Mouse (Mus musculus): Measurements from ENCODE around the gene Anxa9.
"Not testable (repeated sequence)": the region's sequence is repeated elsewhere in the genome, so short reads cannot be mapped to it uniquely, and the experiment has no call there.

Anxa9 gene

GRCm38 (mm10) chr3:95307100-95307499 is at the start of gene Anxa9:
Gene Anxa9, minus strand, starts transcription at chr3:95307176.
- DNase-seq (ENCODE audit: low spot score) = peak; percentile 69

GRCm38 (mm10) chr3:95355911-95356544 is 49.1 kb upstream of the Anxa9 start:
- not testable (repeated sequence) for DNase-seq (ENCODE audit: low spot score)

- no peak for DNase-seq (ENCODE audit: low spot score)
Measured at GRCm38 (mm10) chr3:95349491-95349890, 42.5 kb upstream of the Anxa9 start.

GRCm38 (mm10) chr3:95348343-95348742 is 41.4 kb upstream of the Anxa9 start:
- not testable (repeated sequence) for DNase-seq (ENCODE audit: low spot score)

- DNase-seq (ENCODE audit: low spot score) = no peak
Measured at GRCm38 (mm10) chr3:95346454-95346853, 39.5 kb upstream of the Anxa9 start.

GRCm38 (mm10) chr3:95343356-95344000 is 36.5 kb upstream of the Anxa9 start:
- not testable (repeated sequence) for DNase-seq (ENCODE audit: low spot score)

- no peak for DNase-seq (ENCODE audit: low spot score)
Measured at GRCm38 (mm10) chr3:95338251-95338650, 31.3 kb upstream of the Anxa9 start.

GRCm38 (mm10) chr3:95337345-95337744 is 30.4 kb upstream of the Anxa9 start:
- DNase-seq (ENCODE audit: low spot score) = no peak

- DNase-seq (ENCODE audit: low spot score) = no peak
Measured at GRCm38 (mm10) chr3:95331528-95331927, 24.6 kb upstream of the Anxa9 start.

- DNase-seq (ENCODE audit: low spot score) = no peak
Measured at GRCm38 (mm10) chr3:95328803-95329404, 21.9 kb upstream of the Anxa9 start.

- DNase-seq (ENCODE audit: low spot score) = no peak
Measured at GRCm38 (mm10) chr3:95324454-95325144, 17.6 kb upstream of the Anxa9 start.

- no peak for DNase-seq (ENCODE audit: low spot score)
Measured at GRCm38 (mm10) chr3:95323429-95323828, 16.5 kb upstream of the Anxa9 start.

- DNase-seq (ENCODE audit: low spot score) = no peak
Measured at GRCm38 (mm10) chr3:95319701-95320625, 13.0 kb upstream of the Anxa9 start.

GRCm38 (mm10) chr3:95319110-95319509 is 12.1 kb upstream of the Anxa9 start:
- no peak for DNase-seq (ENCODE audit: low spot score)

- DNase-seq (ENCODE audit: low spot score) = no peak
Measured at GRCm38 (mm10) chr3:95318548-95318947, 11.6 kb upstream of the Anxa9 start.

GRCm38 (mm10) chr3:95317414-95318080 is 10.6 kb upstream of the Anxa9 start:
- peak; percentile 71 for DNase-seq (ENCODE audit: low spot score)

GRCm38 (mm10) chr3:95315844-95316550 is 9.0 kb upstream of the Anxa9 start:
- DNase-seq (ENCODE audit: low spot score) = no peak

GRCm38 (mm10) chr3:95315094-95315843 is 8.3 kb upstream of the Anxa9 start:
- DNase-seq (ENCODE audit: low spot score) = peak; percentile 93

GRCm38 (mm10) chr3:95314486-95315093 is 7.6 kb upstream of the Anxa9 start, which contains the start of gene Cers2:
Gene Cers2, plus strand, starts transcription at chr3:95314791.
- no peak for DNase-seq (ENCODE audit: low spot score)
